8 mouse cellular contexts compared by ENCODE assay signal in genomic region chr11:102225221-102225620, GRCm38 (mm10). TPM values are rescaled to one million over a fixed set of nuclear protein-coding genes. Genes with fewer than 3 reads are reported as not detected.
DNase-seq lines count a peak whose midpoint lies in the region; ATAC-seq lines count a peak whose summit lies in the region.

No protein-coding gene starts in this region.

- H3K27ac ChIP-seq in heart, embryonic 13.5 days (replicated peaks): peak overlapping the region; percentile 39
- peak overlapping the region; percentile 42 for H3K27ac ChIP-seq in heart, embryonic 15.5 days

- peak overlapping the region; percentile 67 for H3K4me2 ChIP-seq in heart, embryonic 13.5 days
- peak overlapping the region; percentile 59 for H3K4me2 ChIP-seq in heart, embryonic 15.5 days

- H3K9me3 ChIP-seq in heart, embryonic 13.5 days: no peaks in the 10 kb centered on the region
- no peaks in the 10 kb centered on the region for H3K9me3 ChIP-seq in heart, embryonic 15.5 days (replicated peaks)

- DNase-seq in heart, postnatal 4 days: no peak
- peak; percentile 34 for DNase-seq in brain, adult 2 months (ENCODE audit: low read depth, low spot score)
- peak; percentile 76 for DNase-seq in lung, postnatal 36 days
- no peak for DNase-seq in kidney, adult 18-20 months

- H3K4me3 ChIP-seq in heart, embryonic 13.5 days: peak overlapping the region; percentile 38
- peak overlapping the region; percentile 26; the same call in 1 of the 2 replicates for H3K4me3 ChIP-seq in heart, embryonic 15.5 days

- H3K36me3 ChIP-seq in heart, embryonic 13.5 days: peaks cover 26% of the 10 kb centered on the region
- no peaks in the 10 kb centered on the region for H3K36me3 ChIP-seq in heart, embryonic 15.5 days

- H3K9ac ChIP-seq in heart, embryonic 13.5 days: peak overlapping the region; percentile 72
- peak overlapping the region; percentile 19; the same call in 1 of the 2 replicates for H3K9ac ChIP-seq in heart, embryonic 15.5 days

- 64% methylated on average over 5 of the region's 5 CpGs for WGBS in heart, embryonic 13.5 days
- WGBS in heart, embryonic 15.5 days: 64% methylated on average over 5 of the region's 5 CpGs

- ATAC-seq in heart, embryonic 13.5 days (ENCODE audit: extremely low read depth, insufficient number of reproducible peaks, low FRiP score, low TSS enrichment): no peak
- no peak for ATAC-seq in heart, embryonic 15.5 days (replicated peaks; ENCODE audit: insufficient number of reproducible peaks, insufficient read depth, low FRiP score, low read depth)
- no peak for ATAC-seq in activated CD4-positive, CD25-positive, alpha-beta regulatory T cell, adult 4 months
- no peak for ATAC-seq in megakaryocyte progenitor cell, adult 5-6 weeks (replicated peaks; ENCODE audit: poor library complexity)

- H3K27me3 ChIP-seq in heart, embryonic 13.5 days (replicated peaks): no peaks in the 10 kb centered on the region
- H3K27me3 ChIP-seq in heart, embryonic 15.5 days: no peaks in the 10 kb centered on the region

- H3K4me1 ChIP-seq in heart, embryonic 13.5 days: peaks cover 92% of the 10 kb centered on the region
- H3K4me1 ChIP-seq in heart, embryonic 15.5 days (replicated peaks): peaks cover 88% of the 10 kb centered on the region

RNA-seq across cellular contexts. Expression of gene Hdac5, which starts 4.7 kb away (rescaled TPM):
- polyA plus RNA-seq in heart, embryonic 13.5 days (2015; fragmentation: Nextera tagmentation; extraction: Ambion mirVana): 82.9 and 89.4 TPM in 2 replicates
- total RNA-seq in heart, postnatal 4 days (2021): 10 to 100 TPM; 90.7 to 91.4 TPM
- polyA plus RNA-seq in heart, embryonic 15.5 days (2015; fragmentation: Nextera tagmentation; extraction: Ambion mirVana): 76.7 and 86.8 TPM in 2 replicates
- polyA plus RNA-seq in activated CD4-positive, CD25-positive, alpha-beta regulatory T cell, adult 4 months (2017; shearing (Covaris generic)): 1 to 10 TPM; 6.0 to 9.3 TPM
- 18.6 and 20.6 TPM in 2 replicates for total RNA-seq in megakaryocyte progenitor cell, adult 5-6 weeks (2015)
- total RNA-seq in megakaryocyte progenitor cell, adult 5-6 weeks (2017): 18.7 and 22.1 TPM in 2 replicates

RNA-seq across cellular contexts. Expression of gene BC030867, which starts 23.5 kb away (rescaled TPM):
- polyA plus RNA-seq in heart, embryonic 13.5 days (2015; fragmentation: Nextera tagmentation; extraction: Ambion mirVana): 12.3 and 13.5 TPM in 2 replicates
- 1 to 10 TPM; 5.3 TPM for total RNA-seq in heart, postnatal 4 days (2021)
- 8.3 and 12.7 TPM in 2 replicates for polyA plus RNA-seq in heart, embryonic 15.5 days (2015; fragmentation: Nextera tagmentation; extraction: Ambion mirVana)
- 1 to 10 TPM; 2.0 to 3.8 TPM for polyA plus RNA-seq in activated CD4-positive, CD25-positive, alpha-beta regulatory T cell, adult 4 months (2017; shearing (Covaris generic))
- 20.7 and 21.1 TPM in 2 replicates for total RNA-seq in megakaryocyte progenitor cell, adult 5-6 weeks (2015)
- total RNA-seq in megakaryocyte progenitor cell, adult 5-6 weeks (2017): 5.9 and 6.7 TPM in 2 replicates

RNA-seq across cellular contexts. Expression of gene G6pc3, which starts 35.8 kb away (rescaled TPM):
- polyA plus RNA-seq in heart, embryonic 13.5 days (2015; fragmentation: Nextera tagmentation; extraction: Ambion mirVana): 25.6 and 29.3 TPM in 2 replicates
- total RNA-seq in heart, postnatal 4 days (2021): 10 to 100 TPM; 29.9 to 32.6 TPM
- 20.9 and 23.3 TPM in 2 replicates for polyA plus RNA-seq in heart, embryonic 15.5 days (2015; fragmentation: Nextera tagmentation; extraction: Ambion mirVana)
- polyA plus RNA-seq in activated CD4-positive, CD25-positive, alpha-beta regulatory T cell, adult 4 months (2017; shearing (Covaris generic)): 10 to 100 TPM; 24.6 to 36.3 TPM
- 106 and 144 TPM in 2 replicates for total RNA-seq in megakaryocyte progenitor cell, adult 5-6 weeks (2015)
- 61.8 and 65.0 TPM in 2 replicates for total RNA-seq in megakaryocyte progenitor cell, adult 5-6 weeks (2017)

RNA-seq across cellular contexts. Expression of gene Lsm12, which starts 40.1 kb away (rescaled TPM):
- polyA plus RNA-seq in heart, embryonic 13.5 days (2015; fragmentation: Nextera tagmentation; extraction: Ambion mirVana): 80.7 and 97.0 TPM in 2 replicates
- total RNA-seq in heart, postnatal 4 days (2021): 10 to 100 TPM; 71.3 to 75.3 TPM
- 74.6 and 83.4 TPM in 2 replicates for polyA plus RNA-seq in heart, embryonic 15.5 days (2015; fragmentation: Nextera tagmentation; extraction: Ambion mirVana)
- 10 to 100 TPM; 44.8 to 78.5 TPM for polyA plus RNA-seq in activated CD4-positive, CD25-positive, alpha-beta regulatory T cell, adult 4 months (2017; shearing (Covaris generic))
- 127 and 133 TPM in 2 replicates for total RNA-seq in megakaryocyte progenitor cell, adult 5-6 weeks (2015)
- total RNA-seq in megakaryocyte progenitor cell, adult 5-6 weeks (2017): 67.8 and 79.1 TPM in 2 replicates

RNA-seq across cellular contexts. Expression of gene Asb16, which starts 43.3 kb away (rescaled TPM):
- polyA plus RNA-seq in heart, embryonic 13.5 days (2015; fragmentation: Nextera tagmentation; extraction: Ambion mirVana): 0.09 TPM in 1 of 2 replicates, not detected in the other
- total RNA-seq in heart, postnatal 4 days (2021): under 1 TPM; 0.33 to 0.41 TPM
- 0.05 and 0.06 TPM in 2 replicates for polyA plus RNA-seq in heart, embryonic 15.5 days (2015; fragmentation: Nextera tagmentation; extraction: Ambion mirVana)
- not detected for polyA plus RNA-seq in activated CD4-positive, CD25-positive, alpha-beta regulatory T cell, adult 4 months (2017; shearing (Covaris generic))
- total RNA-seq in megakaryocyte progenitor cell, adult 5-6 weeks (2015): 1.5 and 2.0 TPM in 2 replicates
- 0.54 and 0.58 TPM in 2 replicates for total RNA-seq in megakaryocyte progenitor cell, adult 5-6 weeks (2017)

Comparison
In these comparisons a context has a peak if more than half of its experiments do, and no peak if none do; other contexts are left out.
1. DNase-seq: peak in brain, adult 2 months (single experiment) and lung, postnatal 36 days (single experiment); none in heart, postnatal 4 days (single experiment) and kidney, adult 18-20 months (single experiment).